Mouse (Mus musculus) neutrophil, adult 59 days (primary cell): ENCODE data around the gene Vmn1r129. TPM values are rescaled to one million over a fixed set of nuclear protein-coding genes. Genes with fewer than 3 reads are reported as not detected.

Source experiments
- total RNA-seq, 2 experiments: library from RNA; stranded (reverse); gene quantifications; 1 replicate in 1 of 2; 2 replicates in 1 of 2; pipeline ENCODE4 v1.2.4; 2023

Vmn1r129 gene
- not detected for total RNA-seq

DNA sequence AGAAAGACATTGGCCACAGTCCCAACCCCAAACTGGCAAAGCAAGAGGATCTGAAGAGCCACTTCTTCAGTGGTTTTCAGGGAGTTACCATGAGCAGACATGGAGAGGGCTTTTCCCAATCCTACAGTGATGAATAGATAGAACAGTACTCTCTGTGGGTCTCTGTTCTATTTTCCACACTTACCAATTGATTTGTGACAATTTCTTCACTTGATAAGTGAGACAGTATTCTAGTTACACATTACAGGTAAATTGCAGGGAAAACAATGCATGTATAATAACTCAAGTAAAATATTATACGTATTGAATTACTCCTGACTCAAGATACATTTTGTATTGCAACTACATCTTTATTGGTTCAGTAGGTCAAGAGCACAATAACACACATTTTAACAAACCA is at the start of gene Vmn1r129:
Gene Vmn1r129, minus strand, starts transcription at position 101 of the 400 bp plus-strand sequence.

DNA sequence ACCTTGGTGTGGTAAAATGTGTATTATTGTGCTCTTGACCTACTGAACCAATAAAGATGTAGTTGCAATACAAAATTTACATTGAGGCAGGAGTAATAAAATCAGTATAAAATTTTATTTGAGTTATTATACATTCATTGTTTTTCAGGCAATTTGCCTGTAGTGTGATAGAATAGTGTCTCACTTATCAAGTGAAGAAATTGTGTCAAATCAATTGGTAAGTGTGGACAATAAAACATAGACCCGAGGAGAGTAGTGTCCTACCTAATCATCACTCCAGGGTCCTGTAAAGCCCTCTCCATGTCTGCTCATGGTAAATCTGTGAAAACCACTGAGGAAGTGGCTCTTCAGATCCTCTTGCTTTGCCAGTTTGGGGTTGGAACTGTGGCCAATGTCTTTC is 12.0 kb downstream of the Vmn1r129 start, which contains the start of gene Vmn1r128:
Gene Vmn1r128, plus strand, starts transcription at position 301 of the 400 bp plus-strand sequence.

DNA sequence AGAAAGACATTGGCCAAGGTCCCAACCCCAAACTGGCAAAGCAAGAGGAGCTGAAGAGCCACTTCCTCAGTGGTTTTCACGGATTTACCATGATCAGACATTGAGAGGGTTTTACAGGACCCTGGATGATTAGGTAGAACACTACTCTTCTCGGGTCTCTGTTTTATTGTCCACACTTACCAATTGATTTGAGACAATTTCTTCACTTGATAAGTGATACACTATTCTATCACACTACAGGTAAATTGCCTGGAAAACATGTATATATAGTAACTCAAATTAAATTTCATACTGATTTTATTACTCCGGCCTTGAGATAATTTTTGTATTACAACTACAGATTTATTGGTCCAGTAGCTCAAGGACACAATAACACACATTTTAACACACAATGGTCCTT is 41.3 kb downstream of the Vmn1r129 start, which contains the start of gene Vmn1r127:
Gene Vmn1r127, minus strand, starts transcription at position 101 of the 400 bp plus-strand sequence.

Other genes starting within 250 kb of the Vmn1r129 start
- gene Vmn1r122, start 227.2 kb downstream of the Vmn1r129 start, total RNA-seq = not detected
- not detected for gene Vmn1r123, start 199.1 kb downstream of the Vmn1r129 start, total RNA-seq
- gene Gm5157, start 170.9 kb downstream of the Vmn1r129 start, total RNA-seq = not detected
- not detected for gene Vmn1r124, start 100.7 kb downstream of the Vmn1r129 start, total RNA-seq
- gene Vmn1r125, start 89.1 kb downstream of the Vmn1r129 start, total RNA-seq = not detected
- not detected for gene Vmn1r126, start 59.8 kb downstream of the Vmn1r129 start, total RNA-seq
- not detected for gene Vmn1r127, start 41.4 kb downstream of the Vmn1r129 start, total RNA-seq
- not detected for gene Vmn1r128, start 11.9 kb downstream of the Vmn1r129 start, total RNA-seq
- gene Gm6882, start 71.5 kb upstream of the Vmn1r129 start, total RNA-seq = not detected
- gene Vmn1r130, start 150.5 kb upstream of the Vmn1r129 start, total RNA-seq = not detected
- not detected for gene Vmn1r131, start 184.8 kb upstream of the Vmn1r129 start, total RNA-seq